Mouse (Mus musculus): ENCODE measurements at regions not wholly inside any gene's neighbourhood (a gene's known extent, or its start where the extent isn't known, plus 50 kb on each side); places are given as distances from the start of the nearest gene placed in this dataset.

- H3K9me3 ChIP-seq (replicated peaks) = no peaks in the 10 kb centered on the region
- peaks cover 6% of the 10 kb centered on the region; the same call in 1 of the 2 replicates for H3K4me1 ChIP-seq
- no peaks in the 10 kb centered on the region for H3K36me3 ChIP-seq
- no peak overlapping the region for H3K4me3 ChIP-seq
- WGBS = 92% methylated on average over 13 of the region's 13 CpGs
- H3K27me3 ChIP-seq (ENCODE audit: low read depth, poor library complexity, severe bottlenecking) = no peaks in the 10 kb centered on the region
- DNase-seq (ENCODE audit: low spot score) = no peak
- no peak overlapping the region for H3K27ac ChIP-seq
These were observed 175.1 kb upstream of the Dyrk2 start for GRCm38 (mm10) chr10:119045059-119045458.

- no peaks in the 10 kb centered on the region for H3K9me3 ChIP-seq (replicated peaks)
- no peak overlapping the region for H3K27ac ChIP-seq
- peaks cover 9% of the 10 kb centered on the region for H3K4me1 ChIP-seq
- no peaks in the 10 kb centered on the region for H3K36me3 ChIP-seq
- H3K4me3 ChIP-seq = no peak overlapping the region
- no peak for DNase-seq (ENCODE audit: low spot score)
- no peaks in the 10 kb centered on the region for H3K27me3 ChIP-seq (ENCODE audit: low read depth, poor library complexity, severe bottlenecking)
- WGBS = 94% methylated on average over 7 of the region's 7 CpGs
These were observed 173.1 kb upstream of the Dyrk2 start for GRCm38 (mm10) chr10:119043069-119043468.

GRCm38 (mm10) chr10:119040205-119040604 lies 170.2 kb upstream of the Dyrk2 start:
- Histone ChIP-seq H3K27me3 (ENCODE audit: low read depth, poor library complexity, severe bottlenecking) (no peaks in the 10 kb centered on the region), H3K4me3 (no peak overlapping the region), H3K9me3 (replicated peaks) (no peaks in the 10 kb centered on the region), H3K4me1 (peaks cover 9% of the 10 kb centered on the region), H3K27ac (no peak overlapping the region), H3K36me3 (no peaks in the 10 kb centered on the region)
- no peak for DNase-seq (ENCODE audit: low spot score)
- WGBS = 65% methylated on average over 4 of the region's 4 CpGs

GRCm38 (mm10) chr10:119039732-119040131 lies 169.7 kb upstream of the Dyrk2 start:
- no peaks in the 10 kb centered on the region for H3K9me3 ChIP-seq (replicated peaks)
- 74% methylated on average over 3 of the region's 3 CpGs for WGBS
- H3K4me1 ChIP-seq = peaks cover 9% of the 10 kb centered on the region
- DNase-seq (ENCODE audit: low spot score) = no peak
- H3K27me3 ChIP-seq (ENCODE audit: low read depth, poor library complexity, severe bottlenecking) = no peaks in the 10 kb centered on the region
- H3K27ac ChIP-seq = no peak overlapping the region
- no peaks in the 10 kb centered on the region for H3K36me3 ChIP-seq
- H3K4me3 ChIP-seq = no peak overlapping the region

GRCm38 (mm10) chr10:119038991-119039390 lies 169.0 kb upstream of the Dyrk2 start:
- 83% methylated on average over 6 of the region's 6 CpGs for WGBS

GRCm38 (mm10) chr10:119037781-119038180 lies 167.8 kb upstream of the Dyrk2 start:
- no peaks in the 10 kb centered on the region for H3K9me3 ChIP-seq (replicated peaks)
- DNase-seq (ENCODE audit: low spot score) = no peak
- H3K36me3 ChIP-seq = no peaks in the 10 kb centered on the region
- peaks cover 9% of the 10 kb centered on the region for H3K4me1 ChIP-seq
- H3K4me3 ChIP-seq = no peak overlapping the region
- H3K27me3 ChIP-seq (ENCODE audit: low read depth, poor library complexity, severe bottlenecking) = no peaks in the 10 kb centered on the region
- WGBS = 94% methylated on average over 8 of the region's 8 CpGs
- no peak overlapping the region for H3K27ac ChIP-seq

More at GRCm38 (mm10) chr10:119038991-119039390, 169.0 kb upstream of the Dyrk2 start:
- no peaks in the 10 kb centered on the region for H3K9me3 ChIP-seq (replicated peaks)
- peaks cover 9% of the 10 kb centered on the region for H3K4me1 ChIP-seq
- no peak overlapping the region for H3K4me3 ChIP-seq
- DNase-seq (ENCODE audit: low spot score) = no peak
- no peaks in the 10 kb centered on the region for H3K27me3 ChIP-seq (ENCODE audit: low read depth, poor library complexity, severe bottlenecking)
- no peak overlapping the region for H3K27ac ChIP-seq
- H3K36me3 ChIP-seq = no peaks in the 10 kb centered on the region

GRCm38 (mm10) chr10:119035863-119036262 lies 165.9 kb upstream of the Dyrk2 start:
- WGBS = 87% methylated on average over 5 of the region's 5 CpGs
- H3K27ac ChIP-seq = no peak overlapping the region
- peaks cover 13% of the 10 kb centered on the region for H3K4me1 ChIP-seq

GRCm38 (mm10) chr10:119034396-119034795 lies 164.4 kb upstream of the Dyrk2 start:
- Histone ChIP-seq H3K27ac (no peak overlapping the region), H3K36me3 (no peaks in the 10 kb centered on the region), H3K4me1 (peaks cover 13% of the 10 kb centered on the region; the same call in 1 of the 2 replicates), H3K27me3 (ENCODE audit: low read depth, poor library complexity, severe bottlenecking) (no peaks in the 10 kb centered on the region), H3K4me3 (no peak overlapping the region), H3K9me3 (replicated peaks) (no peaks in the 10 kb centered on the region)
- no peak for DNase-seq (ENCODE audit: low spot score)
- 81% methylated on average over 4 of the region's 4 CpGs for WGBS

More at GRCm38 (mm10) chr10:119035863-119036262, 165.9 kb upstream of the Dyrk2 start:
- Histone ChIP-seq H3K36me3 (no peaks in the 10 kb centered on the region), H3K27me3 (ENCODE audit: low read depth, poor library complexity, severe bottlenecking) (no peaks in the 10 kb centered on the region), H3K9me3 (replicated peaks) (no peaks in the 10 kb centered on the region), H3K4me3 (no peak overlapping the region)
- DNase-seq (ENCODE audit: low spot score) = no peak

GRCm38 (mm10) chr10:119031282-119032275 lies 161.6 kb upstream of the Dyrk2 start:
- no peaks in the 10 kb centered on the region for H3K36me3 ChIP-seq
- peaks cover 5% of the 10 kb centered on the region; the same call in 1 of the 2 replicates for H3K27me3 ChIP-seq (ENCODE audit: low read depth, poor library complexity, severe bottlenecking)
- DNase-seq (ENCODE audit: low spot score) = no peak
- H3K27ac ChIP-seq = no peak overlapping the region
- peaks cover 10% of the 10 kb centered on the region; the same call in 1 of the 2 replicates for H3K4me1 ChIP-seq
- WGBS = 77% methylated on average over 16 of the region's 16 CpGs
- no peak overlapping the region for H3K4me3 ChIP-seq
- no peaks in the 10 kb centered on the region for H3K9me3 ChIP-seq (replicated peaks)

- no peak overlapping the region for H3K27ac ChIP-seq
- H3K4me3 ChIP-seq = no peak overlapping the region
- H3K36me3 ChIP-seq = no peaks in the 10 kb centered on the region
- no peaks in the 10 kb centered on the region for H3K9me3 ChIP-seq (replicated peaks)
- DNase-seq (ENCODE audit: low spot score) = no peak
- H3K4me1 ChIP-seq = peaks cover 10% of the 10 kb centered on the region; the same call in 1 of the 2 replicates
- 76% methylated on average over 3 of the region's 3 CpGs for WGBS
- H3K27me3 ChIP-seq (ENCODE audit: low read depth, poor library complexity, severe bottlenecking) = peaks cover 10% of the 10 kb centered on the region
These were observed 158.6 kb upstream of the Dyrk2 start for GRCm38 (mm10) chr10:119028480-119029137.

- peaks cover 10% of the 10 kb centered on the region; the same call in 1 of the 2 replicates for H3K4me1 ChIP-seq
- H3K36me3 ChIP-seq = no peaks in the 10 kb centered on the region
- DNase-seq (ENCODE audit: low spot score) = no peak
- peaks cover 10% of the 10 kb centered on the region for H3K27me3 ChIP-seq (ENCODE audit: low read depth, poor library complexity, severe bottlenecking)
- no peak overlapping the region for H3K27ac ChIP-seq
- H3K9me3 ChIP-seq (replicated peaks) = no peaks in the 10 kb centered on the region
- 46% methylated on average over 6 of the region's 6 CpGs for WGBS
- H3K4me3 ChIP-seq = no peak overlapping the region
These were observed 157.4 kb upstream of the Dyrk2 start for GRCm38 (mm10) chr10:119027241-119027901.

- 67% methylated on average over 4 of the region's 4 CpGs for WGBS
- no peak overlapping the region for H3K27ac ChIP-seq
These were observed 156.3 kb upstream of the Dyrk2 start for GRCm38 (mm10) chr10:119026291-119026690.

More at GRCm38 (mm10) chr10:119026291-119026690, 156.3 kb upstream of the Dyrk2 start:
- Histone ChIP-seq H3K9me3 (replicated peaks) (no peaks in the 10 kb centered on the region), H3K36me3 (no peaks in the 10 kb centered on the region), H3K27me3 (ENCODE audit: low read depth, poor library complexity, severe bottlenecking) (peaks cover 10% of the 10 kb centered on the region), H3K4me3 (no peak overlapping the region), H3K4me1 (peaks cover 3% of the 10 kb centered on the region; the same call in 1 of the 2 replicates)
- DNase-seq (ENCODE audit: low spot score) = no peak

Measured in limb, embryonic 10.5 days (tissue).